Mouse (Mus musculus) MEL (cell line): ENCODE measurements around the gene Tmbim4. TPM values are rescaled to one million over a fixed set of nuclear protein-coding genes. Genes with fewer than 3 reads are reported as not detected.

ENCODE experiments used
- DNase-seq: peaks from one replicate; pipeline ENCODE4 v3.0.0; 2011; ENCODE audit warnings: low read depth, low spot score
- H3K27ac ChIP-seq: 2 replicates; pipeline ENCODE4 v1.5.1; 2012; ENCODE audit warnings: low read depth, mild to moderate bottlenecking, control low read depth, low read length, moderate library complexity; ENCODE audit not compliant: control insufficient read depth
- H3K27me3 ChIP-seq, 2 experiments: fragments of 150-350 bp in 1 of 2; sonication (generic) in 1 of 2; 2 replicates each; pipeline ENCODE4 v1.6.1; 2012; ENCODE audit warnings: low read length in 2 of 2, mild to moderate bottlenecking in 2 of 2, improper control_type of control experiment in 1 of 2, moderate library complexity in 1 of 2; ENCODE audit not compliant: insufficient read depth in 2 of 2, control insufficient read depth in 1 of 2
- H3K36me3 ChIP-seq, 2 experiments: 2 replicates each; pipeline ENCODE4 v1.6.1; 2012 to 2014; ENCODE audit warnings: low read length in 2 of 2, improper control_type of control experiment in 1 of 2, inconsistent platforms in 1 of 2, mild to moderate bottlenecking in 1 of 2; ENCODE audit not compliant: insufficient read depth in 2 of 2, control insufficient read depth in 1 of 2
- H3K4me1 ChIP-seq, 2 experiments: fragments of 150-350 bp in 1 of 2; sonication (generic) in 1 of 2; 2 replicates each; pipeline ENCODE4 v1.6.1; 2012; ENCODE audit warnings: low read length in 2 of 2, improper control_type of control experiment in 1 of 2, mild to moderate bottlenecking in 1 of 2; ENCODE audit not compliant: insufficient read depth in 2 of 2, control insufficient read depth in 1 of 2
- H3K4me3 ChIP-seq, 2 experiments: fragments of 150-350 bp in 1 of 2; sonication (generic) in 1 of 2; 2 replicates each; pipeline ENCODE4 v1.5.1; 2012; ENCODE audit warnings: low read depth in 2 of 2, low read length in 2 of 2, mild to moderate bottlenecking in 2 of 2, moderate library complexity in 2 of 2, control low read depth in 1 of 2, improper control_type of control experiment in 1 of 2; ENCODE audit not compliant: control insufficient read depth in 1 of 2, insufficient read depth in 1 of 2
- H3K79me2 ChIP-seq: 2 replicates; pipeline ENCODE4 v1.6.1; 2012; ENCODE audit warnings: mild to moderate bottlenecking, low read length, moderate library complexity; ENCODE audit not compliant: control insufficient read depth, poor library complexity, insufficient read depth
- H3K9ac ChIP-seq: 2 replicates; pipeline ENCODE4 v1.6.1; 2012; ENCODE audit warnings: low read depth, mild to moderate bottlenecking, control low read depth, low read length, moderate library complexity; ENCODE audit not compliant: control insufficient read depth, poor library complexity, severe bottlenecking
- H3K9me3 ChIP-seq: fragments of 150-350 bp; sonication (generic); replicated peaks from 2 replicates; pipeline ENCODE4 v1.6.1; 2012; ENCODE audit warnings: mild to moderate bottlenecking, low read length, improper control_type of control experiment, moderate library complexity; ENCODE audit not compliant: insufficient read depth
- CHD1 ChIP-seq: IDR thresholded peaks from 2 replicates; pipeline ENCODE4 v1.6.1; 2012; ENCODE audit warnings: low read depth, mild to moderate bottlenecking, inconsistent platforms, low read length, improper control_type of control experiment
- CHD2 ChIP-seq: IDR thresholded peaks from 2 replicates; pipeline ENCODE4 v1.6.1; 2011; ENCODE audit warnings: low read length, improper control_type of control experiment
- E2F4 ChIP-seq: IDR thresholded peaks from 2 replicates; pipeline ENCODE4 v1.6.1; 2011; ENCODE audit warnings: low read depth, low read length, improper control_type of control experiment, borderline replicate concordance
- GABPA ChIP-seq: IDR thresholded peaks from 2 replicates; pipeline ENCODE4 v1.6.1; 2012; ENCODE audit warnings: low read depth, mild to moderate bottlenecking, inconsistent platforms, low read length, improper control_type of control experiment, moderate library complexity
- GATA1 ChIP-seq: IDR thresholded peaks from 2 replicates; pipeline ENCODE4 v1.6.1; 2011; ENCODE audit warnings: low read depth, low read length, improper control_type of control experiment
- HCFC1 ChIP-seq: IDR thresholded peaks from 2 replicates; pipeline ENCODE4 v1.6.1; 2012; ENCODE audit warnings: low read depth, mild to moderate bottlenecking, inconsistent platforms, low read length, improper control_type of control experiment, moderate library complexity
- KAT2A ChIP-seq: conservative IDR thresholded peaks from 2 replicates; pipeline ENCODE4 v1.6.1; 2012; ENCODE audit warnings: low read depth, low read length, improper control_type of control experiment, inconsistent platforms
- MYB ChIP-seq: IDR thresholded peaks from 2 replicates; pipeline ENCODE4 v1.6.1; 2011; ENCODE audit warnings: mild to moderate bottlenecking, low read depth, low read length, improper control_type of control experiment
- NELFE ChIP-seq: IDR thresholded peaks from 2 replicates; pipeline ENCODE4 v1.6.1; 2011; ENCODE audit warnings: low read depth, low read length, improper control_type of control experiment
- POLR2A ChIP-seq, 2 experiments: IDR thresholded peaks; 2 replicates each; pipeline ENCODE4 v1.6.1; 2011 to 2012; ENCODE audit warnings: low read length in 2 of 2, mild to moderate bottlenecking in 2 of 2, control low read depth in 1 of 2, improper control_type of control experiment in 1 of 2, low read depth in 1 of 2, moderate library complexity in 1 of 2; ENCODE audit not compliant: control insufficient read depth in 1 of 2, insufficient read depth in 1 of 2, poor library complexity in 1 of 2
- POLR2AphosphoS2 ChIP-seq: IDR thresholded peaks from 2 replicates; pipeline ENCODE4 v1.6.1; 2011; ENCODE audit warnings: low read length, improper control_type of control experiment
- POLR2AphosphoS5 ChIP-seq: IDR thresholded peaks from 2 replicates; pipeline ENCODE4 v1.6.1; 2012; ENCODE audit warnings: low read depth, borderline replicate concordance, mild to moderate bottlenecking, inconsistent platforms, low read length, moderate library complexity, mixed read lengths
- SIN3A ChIP-seq: IDR thresholded peaks from 2 replicates; pipeline ENCODE4 v1.6.1; 2012; ENCODE audit warnings: low read length, improper control_type of control experiment, inconsistent platforms
- SMC3 ChIP-seq: IDR thresholded peaks from 2 replicates; pipeline ENCODE4 v1.6.1; 2011; ENCODE audit warnings: low read depth, low read length, improper control_type of control experiment
- TAL1 ChIP-seq: IDR thresholded peaks from 2 replicates; pipeline ENCODE4 v1.6.1; 2012; ENCODE audit warnings: mild to moderate bottlenecking, inconsistent platforms, low read length, moderate library complexity, mixed read lengths
- TBP ChIP-seq: IDR thresholded peaks from 2 replicates; pipeline ENCODE4 v1.8.0; 2011; ENCODE audit warnings: low read depth, low read length, improper control_type of control experiment
- TCF12 ChIP-seq: IDR thresholded peaks from 2 replicates; pipeline ENCODE4 v1.6.1; 2014; ENCODE audit warnings: low read depth, mild to moderate bottlenecking, inconsistent platforms, low read length, improper control_type of control experiment, moderate library complexity
- UBTF ChIP-seq: IDR thresholded peaks from 2 replicates; pipeline ENCODE4 v1.6.1; 2012; ENCODE audit warnings: low read depth, mild to moderate bottlenecking, inconsistent platforms, low read length, improper control_type of control experiment, moderate library complexity, borderline replicate concordance; ENCODE audit not compliant: insufficient read depth
- USF2 ChIP-seq, 2 experiments: IDR thresholded peaks; 2 replicates each; pipeline ENCODE4 v1.6.1; 2011 to 2012; ENCODE audit warnings: improper control_type of control experiment in 2 of 2, low read length in 2 of 2, borderline replicate concordance in 1 of 2, inconsistent platforms in 1 of 2, low read depth in 1 of 2, mild to moderate bottlenecking in 1 of 2; ENCODE audit not compliant: insufficient read depth in 1 of 2
- ZKSCAN1 ChIP-seq: IDR thresholded peaks from 2 replicates; pipeline ENCODE4 v1.6.1; 2012; ENCODE audit warnings: low read depth, mild to moderate bottlenecking, inconsistent platforms, low read length, improper control_type of control experiment, moderate library complexity
- ZNF384 ChIP-seq: IDR thresholded peaks from 2 replicates; pipeline ENCODE4 v1.6.1; 2012; ENCODE audit warnings: low read depth, mild to moderate bottlenecking, inconsistent platforms, low read length, improper control_type of control experiment
- polyA plus RNA-seq, 2 experiments: library from polyadenylated mRNA; stranded (reverse) in 1 of 2; unstranded in 1 of 2; fragments of >175 nt in 1 of 2; fragments of >200 nt in 1 of 2; gene quantifications; 2 replicates each; pipeline versions ENCODE4 v1.2.1 to v1.2.4; 2012; ENCODE audit warnings: low replicate concordance in 2 of 2, low read depth in 1 of 2; ENCODE audit not compliant: insufficient read length in 2 of 2, insufficient read depth in 1 of 2, missing spikeins in 1 of 2
- total RNA-seq: library from RNA; depleted of rRNA; stranded (reverse); fragments of 300-350 nt; gene quantifications from 2 replicates; pipeline ENCODE4 v1.2.3, GENCODE M21; 2012

Tmbim4 gene
- total and polyA plus RNA-seq, 3 experiments = 52.5 to 80.3 TPM; not detected in 1

DNA sequence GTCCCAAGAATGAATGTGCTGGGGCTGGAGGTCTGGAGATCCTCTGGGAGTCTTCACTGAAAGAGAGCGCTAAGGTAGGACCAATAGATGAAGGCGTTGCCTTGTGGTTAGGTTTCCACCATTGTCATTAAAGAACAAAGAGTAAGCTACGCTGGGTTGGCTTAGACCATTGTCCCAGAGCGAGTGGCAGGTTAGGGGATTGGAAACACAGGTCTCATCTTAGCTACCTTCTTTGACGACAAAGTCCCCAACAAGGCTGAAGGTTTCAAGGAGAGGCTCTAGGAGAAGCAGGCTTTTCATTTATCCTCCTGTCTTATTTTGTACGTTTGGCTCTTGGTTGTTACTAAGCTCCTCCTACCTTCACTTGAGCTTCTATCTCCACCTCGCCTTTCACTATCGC, 36.9 kb downstream of the Tmbim4 start:
- peaks cover 5 to 13% of the 10 kb centered on the region in 2 experiments for H3K4me1 ChIP-seq
- no peaks in the 10 kb centered on the region for H3K79me2 ChIP-seq
- H3K9ac ChIP-seq = peak overlapping the region; percentile 32; the same call in 1 of the 2 replicates
- peak; percentile 67 for DNase-seq
- no peaks in the 10 kb centered on the region for H3K9me3 ChIP-seq
- peaks cover 0 to 9% of the 10 kb centered on the region in 2 experiments; a peak in 2 of 4 replicates for H3K36me3 ChIP-seq
- TF ChIP-seq SIN3A = 0 out of 2 replicates have a peak, but pooled peaks have one; percentile 7
- TF ChIP-seq UBTF = no peak
- peak; percentile 29; the same call in 1 of the 2 replicates for TF ChIP-seq GATA1
- TF ChIP-seq KAT2A = no peak
- TF ChIP-seq NELFE = no peak
- H3K27me3 ChIP-seq = no peaks in the 10 kb centered on the region
- peak overlapping the region; percentile 9; the same call in 1 of the 2 replicates for H3K27ac ChIP-seq
- H3K4me3 ChIP-seq = peak overlapping the region; percentile 34 to 59

DNA sequence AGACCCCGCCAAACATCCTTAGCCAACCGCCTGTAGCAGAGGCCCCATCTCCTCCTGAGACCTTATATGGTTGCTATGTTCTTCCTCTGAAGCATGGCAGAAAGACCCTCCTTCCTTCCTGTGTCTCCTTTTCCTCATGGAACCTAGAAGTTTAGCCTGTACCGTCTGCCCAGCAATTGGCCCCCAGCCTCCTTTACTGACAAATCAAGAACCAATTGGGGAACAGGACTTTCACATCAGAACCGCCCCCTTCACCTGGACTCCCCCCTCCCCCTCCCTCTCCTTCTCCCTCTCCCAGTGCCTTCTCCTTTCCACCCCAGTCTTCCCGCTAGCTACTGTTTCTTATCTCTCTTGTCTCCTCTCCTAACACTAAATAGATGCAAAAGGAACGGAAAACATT, 38.1 kb downstream of the Tmbim4 start:
- Histone ChIP-seq H3K9ac (no peak overlapping the region), H3K4me1 (peaks cover 5 to 11% of the 10 kb centered on the region in 2 experiments)
- TF ChIP-seq POLR2AphosphoS2 (no peak), CHD2 (no peak), USF2 (IDR thresholded peaks at IDR 0.05; ENCODE audit: borderline replicate concordance in 1 of 2, insufficient read depth in 1 of 2, low read depth in 1 of 2, low read length in 2 of 2) (no peak), POLR2A (IDR thresholded peaks at IDR 0.05; ENCODE audit: control insufficient read depth in 1 of 2, insufficient read depth in 1 of 2, low read depth in 1 of 2, low read length in 2 of 2, poor library complexity in 1 of 2) (no peak), CHD1 (no peak), TBP (no peak), ZKSCAN1 (no peak), GATA1 (no peak), E2F4 (no peak), TCF12 (no peak), KAT2A (no peak), TAL1 (no peak), ZNF384 (no peak), UBTF (no peak), HCFC1 (no peak), GABPA (no peak), MYB (no peak), POLR2AphosphoS5 (no peak), SMC3 (no peak)

More for the DNA sequence above, 38.1 kb downstream of the Tmbim4 start:
- DNase-seq = no peak
- no peak overlapping the region for H3K27ac ChIP-seq
- H3K79me2 ChIP-seq = no peaks in the 10 kb centered on the region
- no peaks in the 10 kb centered on the region for H3K9me3 ChIP-seq
- H3K36me3 ChIP-seq = peaks cover 0 to 8% of the 10 kb centered on the region in 2 experiments; a peak in 2 of 4 replicates
- no peaks in the 10 kb centered on the region for H3K27me3 ChIP-seq
- H3K4me3 ChIP-seq = no peak overlapping the region
